Mouse (Mus musculus) heart, embryonic 14.5 days (tissue): ENCODE results near the gene Hipk1. TPM values are rescaled to one million over a fixed set of nuclear protein-coding genes. Genes with fewer than 3 reads are reported as not detected.

Experiments used
- ATAC-seq: fragments of 200-750 bp; cut with Nextera tagmentation; 2 replicates; pipeline ENCODE4 v1.8.0; 2017; ENCODE audit warnings: low read depth, moderate TSS enrichment; ENCODE audit not compliant: insufficient number of reproducible peaks, insufficient read depth, low FRiP score
- H3K27ac ChIP-seq, 2 experiments: fragments of 200-500 bp in 1 of 2; fragments of 300-500 bp in 1 of 2; sonication (generic) in 1 of 2; replicated peaks in 1 of 2; 2 replicates each; pipeline ENCODE4 v1.5.1; 2012 to 2014; ENCODE audit warnings: low read depth in 2 of 2, low read length in 2 of 2, control low read depth in 1 of 2, mild to moderate bottlenecking in 1 of 2, mixed read lengths in 1 of 2; ENCODE audit not compliant: control insufficient read depth in 1 of 2, insufficient read depth in 1 of 2
- H3K27me3 ChIP-seq: fragments of 300-500 bp; sonication (generic); 2 replicates; pipeline ENCODE4 v1.6.1; 2014; ENCODE audit warnings: mild to moderate bottlenecking, low read length, control low read depth; ENCODE audit not compliant: control insufficient read depth, insufficient read depth
- H3K36me3 ChIP-seq: fragments of 300-500 bp; sonication (generic); 2 replicates; pipeline ENCODE4 v1.6.1; 2014; ENCODE audit warnings: mild to moderate bottlenecking, control low read depth, low read length, mixed read lengths; ENCODE audit not compliant: control insufficient read depth, insufficient read depth
- H3K4me1 ChIP-seq, 2 experiments: fragments of 200-500 bp in 1 of 2; fragments of 300-500 bp in 1 of 2; sonication (generic) in 1 of 2; 2 replicates each; pipeline ENCODE4 v1.6.1; 2012 to 2014; ENCODE audit warnings: low read length in 2 of 2, control low read depth in 1 of 2, mixed read lengths in 1 of 2; ENCODE audit not compliant: control insufficient read depth in 2 of 2, insufficient read depth in 2 of 2
- H3K4me2 ChIP-seq: fragments of 300-500 bp; sonication (generic); 2 replicates; pipeline ENCODE4 v1.6.1; 2014; ENCODE audit warnings: mild to moderate bottlenecking, low read length
- H3K4me3 ChIP-seq, 2 experiments: fragments of 200-500 bp in 1 of 2; fragments of 300-500 bp in 1 of 2; sonication (generic) in 1 of 2; 2 replicates each; pipeline ENCODE4 v1.5.1; 2012 to 2014; ENCODE audit warnings: low read length in 2 of 2, mild to moderate bottlenecking in 2 of 2, control low read depth in 1 of 2, low read depth in 1 of 2, moderate library complexity in 1 of 2; ENCODE audit not compliant: control insufficient read depth in 1 of 2, insufficient read depth in 1 of 2
- H3K9ac ChIP-seq: fragments of 300-500 bp; sonication (generic); 2 replicates; pipeline ENCODE4 v1.6.1; 2014; ENCODE audit warnings: mild to moderate bottlenecking, low read length
- H3K9me3 ChIP-seq: fragments of 300-500 bp; sonication (generic); 2 replicates; pipeline ENCODE4 v1.6.1; 2016; ENCODE audit warnings: low read length, control low read depth; ENCODE audit not compliant: control insufficient read depth
- WGBS: fragments of 180-500 bp; shearing (Covaris S2); extraction: QIAGEN DNeasy Blood & Tissue Kit; methylation state at CpG from one replicate; pipeline ENCODE4 v1.1.7; 2014; 5-methylcytosine and 5-hydroxymethylcytosine counted together
- polyA plus RNA-seq: library from polyadenylated mRNA; unstranded; fragments of >200 nt; fragmentation: Nextera tagmentation; extraction: Ambion mirVana; gene quantifications from 2 replicates; pipeline ENCODE4 v1.2.1, GENCODE M21; 2014

Gene Hipk1
- polyA plus RNA-seq, 1 experiment from 2014 or later = 15.3 TPM

DNA sequence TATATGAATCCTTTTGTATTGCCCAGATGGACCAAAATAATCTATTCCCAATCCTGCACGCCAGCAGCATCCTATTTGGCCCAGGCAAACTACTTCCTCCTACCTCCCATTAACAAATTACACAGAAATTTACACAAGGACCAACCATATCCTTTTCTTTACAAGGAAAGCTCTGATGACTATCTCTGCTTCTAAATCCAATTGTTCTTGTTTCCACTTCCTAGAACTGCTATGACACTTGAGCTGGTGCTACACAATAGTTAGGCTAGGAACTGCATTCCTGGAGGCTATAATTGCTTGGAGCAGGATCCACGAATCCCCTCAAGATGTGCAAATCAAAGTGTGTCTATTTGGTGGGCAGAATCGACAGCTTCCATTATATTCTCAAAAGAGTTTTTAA is 24.6 kb downstream of the Hipk1 start:
- Histone ChIP-seq H3K4me1 (peaks cover 2 to 13% of the 10 kb centered on the region in 2 experiments; a peak in 3 of 4 replicates), H3K9ac (no peak overlapping the region), H3K9me3 (no peaks in the 10 kb centered on the region), H3K4me2 (no peak overlapping the region), H3K36me3 (peaks cover 57% of the 10 kb centered on the region), H3K27me3 (no peaks in the 10 kb centered on the region), H3K27ac (no peak overlapping the region), H3K4me3 (no peak overlapping the region)
- 69% methylated on average over 3 of the region's 3 CpGs for WGBS
- no peak for ATAC-seq

DNA sequence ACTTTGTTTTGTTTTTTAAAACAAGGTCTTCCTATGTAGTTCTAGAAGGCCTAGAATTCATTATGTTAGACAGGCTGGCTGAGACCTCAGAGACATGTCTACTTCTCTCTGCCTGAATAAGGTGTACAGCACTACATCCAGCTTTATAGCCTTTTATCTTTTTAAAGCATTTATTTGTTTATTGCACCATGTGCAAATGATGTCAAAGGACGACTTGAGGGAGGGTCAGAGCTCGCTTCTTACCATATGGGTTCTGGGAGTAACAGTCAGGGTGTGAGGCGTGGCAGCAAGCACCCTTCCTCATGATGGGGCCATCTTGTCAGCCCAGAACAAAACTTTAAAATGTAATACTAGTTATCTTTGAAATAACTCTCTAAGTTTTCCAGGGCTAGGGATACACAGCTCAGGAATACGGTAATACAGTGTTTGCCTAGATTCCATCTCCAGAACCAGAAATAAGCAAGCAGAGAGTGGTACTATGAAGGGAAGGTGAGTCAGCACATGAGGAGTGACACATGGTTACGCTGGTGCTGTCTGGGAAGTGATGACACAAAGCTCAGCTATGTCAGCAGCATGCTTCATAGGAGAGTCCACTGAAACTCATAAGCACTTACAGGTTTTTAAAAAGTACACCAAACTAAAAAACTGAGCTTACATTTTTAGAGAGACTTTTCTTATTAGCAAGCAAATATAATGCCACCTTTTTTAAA is 31.9 kb downstream of the Hipk1 start:
- no peak overlapping the region for H3K4me3 ChIP-seq
- no peaks in the 10 kb centered on the region for H3K9me3 ChIP-seq
- H3K27me3 ChIP-seq = no peaks in the 10 kb centered on the region
- no peak overlapping the region for H3K9ac ChIP-seq
- 71% methylated on average over 5 of the region's 5 CpGs for WGBS
- no peak overlapping the region for H3K4me2 ChIP-seq
- peaks cover 83% of the 10 kb centered on the region for H3K36me3 ChIP-seq
- peaks cover 4 to 9% of the 10 kb centered on the region in 2 experiments for H3K4me1 ChIP-seq
- ATAC-seq = no peak
- no peak overlapping the region for H3K27ac ChIP-seq

DNA sequence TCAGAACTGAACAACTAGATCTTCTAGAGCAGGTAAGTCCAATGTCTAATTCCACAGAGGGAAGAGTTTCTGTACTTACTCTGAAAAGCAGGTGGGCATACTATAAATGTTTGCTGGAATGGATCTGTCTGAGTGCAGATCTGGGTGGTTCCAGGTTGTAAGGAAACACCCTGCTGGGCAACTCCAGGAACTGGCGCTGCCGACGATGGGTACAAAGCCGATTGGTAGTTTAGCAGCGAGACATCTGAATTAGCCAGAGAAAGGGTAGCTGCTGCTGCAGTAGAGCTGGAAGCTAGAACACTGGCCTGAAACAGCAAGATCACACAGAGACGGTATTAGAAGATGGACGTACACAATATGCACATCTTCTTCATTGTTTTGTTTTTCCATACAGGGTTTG is 32.9 kb downstream of the Hipk1 start:
- Histone ChIP-seq H3K27me3 (no peaks in the 10 kb centered on the region), H3K4me3 (no peak overlapping the region), H3K4me2 (no peak overlapping the region), H3K9me3 (no peaks in the 10 kb centered on the region), H3K36me3 (peaks cover 83% of the 10 kb centered on the region), H3K27ac (no peak overlapping the region), H3K4me1 (peaks cover 4 to 5% of the 10 kb centered on the region in 2 experiments), H3K9ac (no peak overlapping the region)
- WGBS = 85% methylated on average over 7 of the region's 7 CpGs
- no peak for ATAC-seq

DNA sequence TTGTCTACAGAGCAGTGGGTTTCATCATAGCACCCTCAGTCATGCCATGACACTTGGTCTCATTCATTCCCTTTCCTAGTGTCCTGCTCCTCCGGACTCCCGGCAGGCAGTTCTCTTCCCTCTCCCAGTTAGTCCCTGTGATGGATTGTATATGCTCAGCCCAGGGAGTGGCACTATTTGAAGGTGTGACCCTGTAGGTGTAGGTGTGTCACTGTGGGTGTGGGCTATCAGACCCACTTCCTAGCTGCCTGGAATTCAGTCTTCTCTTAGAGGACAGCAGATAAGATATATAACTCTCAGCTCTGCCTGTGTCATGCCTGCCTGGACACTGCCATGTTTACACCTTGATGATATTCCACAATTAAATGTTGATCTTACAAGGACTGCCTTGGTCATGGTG is 34.4 kb downstream of the Hipk1 start:
- H3K27ac ChIP-seq = no peak overlapping the region
- H3K27me3 ChIP-seq = no peaks in the 10 kb centered on the region
- ATAC-seq = no peak
- WGBS = 81% methylated on average over 2 of the region's 2 CpGs
- peaks cover 4 to 5% of the 10 kb centered on the region in 2 experiments for H3K4me1 ChIP-seq
- H3K4me2 ChIP-seq = no peak overlapping the region
- H3K9ac ChIP-seq = no peak overlapping the region
- no peaks in the 10 kb centered on the region for H3K9me3 ChIP-seq
- H3K4me3 ChIP-seq = no peak overlapping the region
- peaks cover 82% of the 10 kb centered on the region for H3K36me3 ChIP-seq

DNA sequence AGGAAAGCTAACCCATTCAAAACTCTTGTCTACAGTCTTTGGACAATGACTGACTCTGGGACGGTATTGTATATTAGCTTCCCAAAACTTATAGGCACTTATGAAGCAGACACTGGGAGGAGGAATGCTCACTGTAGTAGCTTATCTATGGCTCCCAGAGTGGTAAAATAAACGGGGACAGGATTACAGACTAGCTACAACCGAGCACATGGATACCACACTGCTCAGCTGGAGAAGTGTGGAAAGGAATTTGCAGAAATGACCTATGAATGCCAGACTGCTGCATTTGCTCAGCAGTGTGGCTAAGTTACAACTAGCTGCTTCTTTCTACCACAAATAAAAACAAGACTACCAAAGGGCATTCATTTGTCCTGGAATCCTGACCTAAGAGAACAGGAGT is 36.0 kb downstream of the Hipk1 start:
- peak; percentile 66; the same call in 1 of the 2 replicates for ATAC-seq
- H3K9me3 ChIP-seq = no peaks in the 10 kb centered on the region
- 5% methylated on average over 3 of the region's 3 CpGs for WGBS
- peaks cover 4 to 5% of the 10 kb centered on the region in 2 experiments for H3K4me1 ChIP-seq
- peak overlapping the region; percentile 53 to 57; a peak in 3 of 4 replicates for H3K27ac ChIP-seq
- no peak overlapping the region for H3K4me2 ChIP-seq
- H3K9ac ChIP-seq = no peak overlapping the region
- no peaks in the 10 kb centered on the region for H3K27me3 ChIP-seq
- H3K4me3 ChIP-seq = no peak overlapping the region
- peaks cover 83% of the 10 kb centered on the region for H3K36me3 ChIP-seq

DNA sequence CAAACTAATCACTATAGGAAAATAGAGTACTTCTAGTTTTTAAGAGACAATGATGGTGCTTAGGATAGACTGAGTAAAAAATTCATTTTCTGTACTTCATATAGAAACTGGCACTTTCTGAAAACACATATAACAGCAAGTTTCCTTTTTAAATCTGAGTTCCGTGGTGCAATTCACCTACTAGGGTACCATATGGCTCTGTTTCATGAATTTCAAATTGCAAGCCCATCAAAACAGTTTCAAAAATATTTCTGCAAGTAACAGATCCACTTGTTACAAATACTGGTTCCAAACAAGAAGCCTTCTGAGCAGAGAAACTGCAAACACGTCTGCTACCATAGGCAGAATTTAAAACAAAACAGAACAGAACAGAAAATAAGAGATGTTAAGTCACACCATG is 39.8 kb downstream of the Hipk1 start:
- no peak for ATAC-seq
- 87% methylated on average over 2 of the region's 2 CpGs for WGBS
- no peak overlapping the region for H3K9ac ChIP-seq
- H3K27ac ChIP-seq = no peak overlapping the region
- no peak overlapping the region for H3K4me3 ChIP-seq
- H3K4me2 ChIP-seq = no peak overlapping the region
- no peaks in the 10 kb centered on the region for H3K9me3 ChIP-seq
- no peaks in the 10 kb centered on the region for H3K27me3 ChIP-seq
- peaks cover 4 to 5% of the 10 kb centered on the region in 2 experiments for H3K4me1 ChIP-seq
- H3K36me3 ChIP-seq = peaks cover 83% of the 10 kb centered on the region

DNA sequence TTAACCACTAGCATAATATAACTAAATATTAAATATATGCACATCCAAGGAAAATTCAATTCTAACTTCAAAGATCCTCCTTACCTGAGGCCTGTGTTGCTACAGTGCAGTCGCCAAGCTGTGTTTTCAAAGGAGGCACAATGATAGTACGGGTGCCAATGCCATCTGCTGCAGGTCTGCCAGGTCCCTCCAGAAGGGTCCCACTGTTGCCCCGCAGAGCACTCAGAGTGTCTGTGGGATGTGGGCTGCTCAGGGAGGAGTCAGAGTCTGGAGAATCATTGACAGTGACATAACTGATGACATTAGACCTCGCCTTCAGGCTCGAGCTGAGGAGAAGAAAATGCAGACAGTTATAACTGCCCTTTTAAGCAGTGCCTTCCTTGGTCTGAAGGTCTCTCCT is 44.7 kb downstream of the Hipk1 start:
- no peak for ATAC-seq
- WGBS = 74% methylated on average over 5 of the region's 5 CpGs

More for the DNA sequence above, 44.7 kb downstream of the Hipk1 start:
- H3K27me3 ChIP-seq = no peaks in the 10 kb centered on the region
- H3K27ac ChIP-seq = no peak overlapping the region
- no peak overlapping the region for H3K4me3 ChIP-seq
- peaks cover 94% of the 10 kb centered on the region for H3K36me3 ChIP-seq
- no peak overlapping the region for H3K9ac ChIP-seq
- peaks cover 0 to 6% of the 10 kb centered on the region in 2 experiments; a peak in 1 of 4 replicates for H3K4me1 ChIP-seq
- no peak overlapping the region for H3K4me2 ChIP-seq
- H3K9me3 ChIP-seq = no peaks in the 10 kb centered on the region
